Mouse (Mus musculus) lung, postnatal 0 days (tissue): ENCODE measurements at regions not wholly inside any gene's neighbourhood (a gene's known extent, or its start where the extent isn't known, plus 50 kb on each side); places are given as distances from the start of the nearest gene placed in this dataset.

ENCODE experiments used
- ATAC-seq: fragments of 200-750 bp; cut with Nextera tagmentation; 2 replicates; pipeline ENCODE4 v1.8.0; 2017; ENCODE audit warnings: moderate library complexity
- DNase-seq: peaks from one replicate; pipeline ENCODE4 v3.0.0-alpha.2; 2016; ENCODE audit warnings: low spot score
- H3K27ac ChIP-seq: fragments of 300-500 bp; sonication (generic); 2 replicates; pipeline ENCODE4 v1.5.1; 2014; ENCODE audit warnings: antibody characterized with exemption, mild to moderate bottlenecking, low read length, mixed read lengths
- H3K27me3 ChIP-seq: fragments of 300-500 bp; sonication (generic); replicated peaks from 2 replicates; pipeline ENCODE4 v1.6.1; 2014; ENCODE audit warnings: low read length, mixed read lengths; ENCODE audit not compliant: insufficient read depth
- H3K36me3 ChIP-seq: fragments of 300-500 bp; sonication (generic); 2 replicates; pipeline ENCODE4 v1.6.1; 2014; ENCODE audit warnings: low read length, mixed read lengths; ENCODE audit not compliant: insufficient read depth
- H3K4me1 ChIP-seq: fragments of 300-500 bp; sonication (generic); 2 replicates; pipeline ENCODE4 v1.6.1; 2014; ENCODE audit warnings: antibody characterized with exemption, low read depth, low read length, mixed read lengths; ENCODE audit not compliant: insufficient read depth
- H3K4me2 ChIP-seq: fragments of 300-500 bp; sonication (generic); replicated peaks from 2 replicates; pipeline ENCODE4 v1.6.1; 2014; ENCODE audit warnings: low read depth, mild to moderate bottlenecking, low read length, moderate library complexity, mixed read lengths
- H3K4me3 ChIP-seq: fragments of 300-500 bp; sonication (generic); 2 replicates; pipeline ENCODE4 v1.5.1; 2014; ENCODE audit warnings: low read depth, low read length
- H3K9ac ChIP-seq: fragments of 300-500 bp; sonication (generic); replicated peaks from 2 replicates; pipeline ENCODE4 v1.6.1; 2014; ENCODE audit warnings: low read depth, mild to moderate bottlenecking
- H3K9me3 ChIP-seq: fragments of 300-500 bp; sonication (generic); 2 replicates; pipeline ENCODE4 v1.6.1; 2016; ENCODE audit warnings: low read length, mixed read lengths
- CTCF ChIP-seq: IDR thresholded peaks from 2 replicates; pipeline ENCODE4 v1.5.1; 2016; ENCODE audit warnings: antibody characterized with exemption, mild to moderate bottlenecking
- EP300 ChIP-seq: IDR thresholded peaks from 2 replicates; pipeline ENCODE4 v1.6.1; 2016; ENCODE audit warnings: antibody characterized with exemption, mild to moderate bottlenecking, control low read depth
- WGBS: fragments of 180-500 bp; shearing (Covaris S2); extraction: QIAGEN DNeasy Blood & Tissue Kit; methylation state at CpG from one replicate; pipeline ENCODE4 v1.1.7; 2014; 5-methylcytosine and 5-hydroxymethylcytosine counted together

- TF ChIP-seq EP300 = peak; percentile 30; the same call in 1 of the 2 replicates
- TF ChIP-seq CTCF = no peak
- 24% methylated on average over 1 of the region's 1 CpGs for WGBS
- H3K27me3 ChIP-seq = no peaks in the 10 kb centered on the region
- no peaks in the 10 kb centered on the region for H3K4me1 ChIP-seq
- no peaks in the 10 kb centered on the region for H3K9me3 ChIP-seq
- no peak overlapping the region for H3K9ac ChIP-seq
- H3K27ac ChIP-seq = no peak overlapping the region
- DNase-seq (peak; percentile 61), ATAC-seq (no peak; the same call in 1 of the 2 replicates)
- H3K4me3 ChIP-seq = no peak overlapping the region
- H3K4me2 ChIP-seq = no peak overlapping the region
- H3K36me3 ChIP-seq = no peaks in the 10 kb centered on the region
Observed at GRCm38 (mm10) chr8:8978969-8979368, 288.6 kb upstream of the Arglu1 start.

GRCm38 (mm10) chr8:8973769-8974168 lies 283.4 kb upstream of the Arglu1 start:
- WGBS = 40% methylated on average over 6 of the region's 6 CpGs
- no peak overlapping the region for H3K4me2 ChIP-seq
- H3K9me3 ChIP-seq = no peaks in the 10 kb centered on the region
- TF ChIP-seq EP300 (no peak), CTCF (no peak)
- no peaks in the 10 kb centered on the region for H3K4me1 ChIP-seq
- no peak overlapping the region for H3K4me3 ChIP-seq
- H3K27me3 ChIP-seq = no peaks in the 10 kb centered on the region
- no peak; the same call in 1 of the 2 replicates for ATAC-seq
- H3K36me3 ChIP-seq = no peaks in the 10 kb centered on the region
- H3K27ac ChIP-seq = no peak overlapping the region
- H3K9ac ChIP-seq = no peak overlapping the region
- DNase-seq = no peak

- Histone ChIP-seq H3K9ac (no peak overlapping the region), H3K9me3 (no peaks in the 10 kb centered on the region), H3K4me1 (no peaks in the 10 kb centered on the region), H3K4me3 (no peak overlapping the region), H3K4me2 (no peak overlapping the region), H3K36me3 (no peaks in the 10 kb centered on the region), H3K27me3 (no peaks in the 10 kb centered on the region), H3K27ac (no peak overlapping the region)
- TF ChIP-seq EP300 (no peak), CTCF (no peak)
- no peak for ATAC-seq
- WGBS = 41% methylated on average over 6 of the region's 6 CpGs
- no peak for DNase-seq
Observed at GRCm38 (mm10) chr8:8973334-8973733, 283.0 kb upstream of the Arglu1 start.

- Histone ChIP-seq H3K36me3 (no peaks in the 10 kb centered on the region), H3K27me3 (no peaks in the 10 kb centered on the region), H3K9ac (no peak overlapping the region), H3K4me3 (no peak overlapping the region), H3K4me1 (no peaks in the 10 kb centered on the region), H3K4me2 (no peak overlapping the region), H3K27ac (no peak overlapping the region), H3K9me3 (no peaks in the 10 kb centered on the region)
- DNase-seq (no peak), ATAC-seq (no peak)
- WGBS = 58% methylated on average over 5 of the region's 5 CpGs
- TF ChIP-seq CTCF (no peak), EP300 (no peak)
Observed at GRCm38 (mm10) chr8:8970776-8971175, 280.5 kb upstream of the Arglu1 start.

GRCm38 (mm10) chr8:8970346-8970745 lies 280.0 kb upstream of the Arglu1 start:
- 50% methylated on average over 5 of the region's 5 CpGs for WGBS
- H3K9me3 ChIP-seq = no peaks in the 10 kb centered on the region
- ATAC-seq (no peak), DNase-seq (no peak)
- no peak overlapping the region for H3K4me2 ChIP-seq
- H3K4me1 ChIP-seq = peaks cover 3% of the 10 kb centered on the region; the same call in 1 of the 2 replicates
- no peak for TF ChIP-seq EP300
- TF ChIP-seq CTCF = no peak
- no peak overlapping the region for H3K9ac ChIP-seq
- H3K4me3 ChIP-seq = no peak overlapping the region
- H3K27ac ChIP-seq = no peak overlapping the region
- H3K27me3 ChIP-seq = no peaks in the 10 kb centered on the region
- no peaks in the 10 kb centered on the region for H3K36me3 ChIP-seq

- Histone ChIP-seq H3K27ac (no peak overlapping the region), H3K9ac (no peak overlapping the region), H3K27me3 (no peaks in the 10 kb centered on the region), H3K4me1 (peaks cover 3% of the 10 kb centered on the region; the same call in 1 of the 2 replicates), H3K36me3 (no peaks in the 10 kb centered on the region), H3K4me3 (no peak overlapping the region), H3K9me3 (no peaks in the 10 kb centered on the region), H3K4me2 (no peak overlapping the region)
- DNase-seq (peak; percentile 76), ATAC-seq (peak; percentile 56)
- WGBS = 77% methylated on average over 21 of the region's 21 CpGs
- no peak for TF ChIP-seq EP300
- TF ChIP-seq CTCF = no peak
Observed at GRCm38 (mm10) chr8:8969112-8969950, 279.0 kb upstream of the Arglu1 start.
